Comparison of ENCODE assay signal across 21 mouse cellular contexts in the genomic region with DNA sequence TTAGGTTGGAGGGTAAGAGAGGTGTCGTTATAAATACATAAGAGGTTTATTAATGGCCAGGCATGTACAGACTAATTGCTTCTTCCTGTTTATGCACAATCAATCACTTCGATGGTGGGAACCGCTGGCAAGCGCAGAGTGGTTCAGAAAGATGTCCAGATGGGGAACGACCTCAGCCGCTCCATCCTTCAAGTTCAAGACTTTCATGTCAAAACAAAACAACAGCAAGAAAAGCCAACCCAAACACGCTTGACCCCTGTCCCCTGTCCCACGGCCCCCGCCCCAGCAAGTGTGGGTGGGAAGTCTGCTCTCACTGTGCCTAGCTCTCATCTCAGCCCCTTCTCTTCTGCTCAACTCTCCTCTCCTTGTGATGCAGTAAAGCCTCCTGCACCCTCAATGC. TPM values are rescaled to one million over a fixed set of nuclear protein-coding genes. Genes with fewer than 3 reads are reported as not detected.
DNase-seq lines count a peak whose midpoint lies in the region; TF ChIP-seq lines count a peak whose summit lies in the region.
"Had no signal": no experiment of that assay in that cellular context is flagged by ENCODE, and none has a peak within 500 bp of the region (broad histone marks: within the 10 kb centered on the region; RNA-seq: fewer than 3 reads in every experiment).

No protein-coding gene starts in this region.

- peaks cover 10% of the 10 kb centered on the region for H3K9me3 ChIP-seq in CH12.LX (replicated peaks; ENCODE audit: low read length)
- H3K9me3 ChIP-seq in limb, embryonic 10.5 days (replicated peaks): no peaks in the 10 kb centered on the region
- H3K9me3 ChIP-seq: embryonic facial prominence, embryonic 15.5 days; forebrain, embryonic 10.5 days; heart, embryonic 12.5 days had no signal

- H3K36me3 ChIP-seq in CH12.LX (replicated peaks in 1 of 2; ENCODE audit: control insufficient read depth in 1 of 2, insufficient read depth in 1 of 2, low read length in 1 of 2): no peaks in the 10 kb centered on the region
- H3K36me3 ChIP-seq in limb, embryonic 10.5 days: no peaks in the 10 kb centered on the region
- H3K36me3 ChIP-seq: embryonic facial prominence, embryonic 15.5 days; forebrain, embryonic 10.5 days; G1E; heart, embryonic 12.5 days had no signal

- peak; percentile 44 to 60 for DNase-seq in kidney, postnatal 4 days
- DNase-seq in kidney, adult 18-20 months: no peak
- peak; percentile 49 for DNase-seq in lung, postnatal 10 days
- DNase-seq in lung, adult 18-20 months: no peak
- no peak for DNase-seq in CH12.LX (ENCODE audit: extremely low read depth)
- no peak for DNase-seq in limb, embryonic 10.5 days (ENCODE audit: low spot score)
- DNase-seq: adrenal gland, adult 8-10 months; cerebellum, adult 2 months; cerebellum, postnatal 14 days; embryo, embryonic 11 days; gastrocnemius, adult 2 months; gastrocnemius, postnatal 25 days had no signal

- in situ Hi-C loops in CH12.LX (cut with MboI; ENCODE audit: low pct_ligation_motif_present, low pct_unique_long_range_greater_than_20kb, low sequenced_read_pairs): no loop called here

- peak overlapping the region; percentile 49; the same call in 1 of the 2 replicates for H3K4me2 ChIP-seq in CH12.LX (ENCODE audit: insufficient read depth, low read depth, poor library complexity, severe bottlenecking)
- H3K4me2 ChIP-seq: embryonic facial prominence, embryonic 15.5 days; heart, embryonic 12.5 days had no signal

- no peak for TF ChIP-seq POLR2A in CH12.LX (IDR thresholded peaks at IDR 0.05; ENCODE audit: low read depth, low read length)

- H3K27me3 ChIP-seq in CH12.LX (replicated peaks): peaks cover 87% of the 10 kb centered on the region
- peaks cover 89% of the 10 kb centered on the region for H3K27me3 ChIP-seq in limb, embryonic 10.5 days (ENCODE audit: low read depth, poor library complexity, severe bottlenecking)

- H3K4me3 ChIP-seq in CH12.LX (replicated peaks in 1 of 3; ENCODE audit: low read depth in 2 of 3, low read length in 2 of 3, poor library complexity in 1 of 3): no peak overlapping the region
- no peak overlapping the region for H3K4me3 ChIP-seq in limb, embryonic 10.5 days
- H3K4me3 ChIP-seq: embryonic facial prominence, embryonic 15.5 days; erythroblast, embryonic 14.5 days; forebrain, embryonic 10.5 days; gastrocnemius, adult 2 months; heart, embryonic 12.5 days had no signal

- no peak overlapping the region for H3K27ac ChIP-seq in CH12.LX (ENCODE audit: insufficient read depth, low read depth)
- peak overlapping the region; percentile 42; the same call in 1 of the 2 replicates for H3K27ac ChIP-seq in limb, embryonic 10.5 days
- H3K27ac ChIP-seq: embryonic facial prominence, embryonic 15.5 days; forebrain, embryonic 10.5 days; gastrocnemius, adult 2 months had no signal

- no peak overlapping the region for H3K9ac ChIP-seq in CH12.LX (ENCODE audit: insufficient read depth, low read depth)
- H3K9ac ChIP-seq: embryonic facial prominence, embryonic 15.5 days; heart, embryonic 12.5 days had no signal

- H3K79me2 ChIP-seq in CH12.LX (replicated peaks; ENCODE audit: control insufficient read depth, extremely low read depth, insufficient read depth, poor library complexity, severe bottlenecking): no peaks in the 10 kb centered on the region

- no peak for TF ChIP-seq RAD21 in CH12.LX (IDR thresholded peaks at IDR 0.05; ENCODE audit: low read depth, low read length)

- no peak for TF ChIP-seq CTCF in CH12.LX (conservative IDR thresholded peaks at IDR 0.05 in 1 of 2, IDR thresholded peaks at IDR 0.05 in 1 of 2; ENCODE audit: low read depth in 2 of 2, low read length in 2 of 2)

- TF ChIP-seq EP300 in CH12.LX (IDR thresholded peaks at IDR 0.05; ENCODE audit: low read length): no peak

- WGBS in limb, embryonic 10.5 days: 55% methylated on average over 9 of the region's 9 CpGs

- dilution Hi-C loops in CH12.LX (cut with MboI; ENCODE audit: extremely low pct_ligation_motif_present, extremely low pct_unique_long_range_greater_than_20kb, low sequenced_read_pairs): no loop called here

- H3K4me1 ChIP-seq in CH12.LX (ENCODE audit: control insufficient read depth in 1 of 2, insufficient read depth in 2 of 2): peaks cover 15 to 16% of the 10 kb centered on the region in 2 experiments
- peaks cover 65% of the 10 kb centered on the region for H3K4me1 ChIP-seq in limb, embryonic 10.5 days

TF ChIP-seq in CH12.LX, 34 proteins besides CTCF, POLR2A, EP300 and RAD21:
- no peak for TF ChIP-seq ELF1 (IDR thresholded peaks at IDR 0.05; ENCODE audit: low read depth, low read length)
- TF ChIP-seq ZC3H11A (IDR thresholded peaks at IDR 0.05; ENCODE audit: low read depth, low read length): no peak
- no peak for TF ChIP-seq ZMIZ1 (IDR thresholded peaks at IDR 0.05; ENCODE audit: low read depth, low read length)
- TF ChIP-seq KAT2A (IDR thresholded peaks at IDR 0.05; ENCODE audit: insufficient replicate concordance, low read length): no peak
- TF ChIP-seq JUN (IDR thresholded peaks at IDR 0.05; ENCODE audit: insufficient read depth, low read depth, low read length): no peak
- TF ChIP-seq ZNF384 (IDR thresholded peaks at IDR 0.05; ENCODE audit: low read depth, low read length): no peak
- TF ChIP-seq USF1 (IDR thresholded peaks at IDR 0.05; ENCODE audit: low read depth, low read length): no peak
- no peak for TF ChIP-seq IRF4 (IDR thresholded peaks at IDR 0.05; ENCODE audit: low read depth, low read length)
- TF ChIP-seq MAZ (IDR thresholded peaks at IDR 0.05; ENCODE audit: low read depth, low read length): no peak
- TF ChIP-seq MEF2A (IDR thresholded peaks at IDR 0.05; ENCODE audit: borderline replicate concordance, low read depth, low read length): no peak
- no peak for TF ChIP-seq TCF12 (IDR thresholded peaks at IDR 0.05; ENCODE audit: low read depth, low read length)
- no peak for TF ChIP-seq GABPA (IDR thresholded peaks at IDR 0.05; ENCODE audit: insufficient replicate concordance, low read depth, low read length)

RNA-seq across cellular contexts. Expression of gene Epha8, which starts 4.0 kb away (rescaled TPM):
- not detected in 2 replicates for total RNA-seq in CH12.LX (2012; rRNA removed)
- not detected in 2 replicates for total RNA-seq in CH12.LX (2014; rRNA removed)
- not detected in 2 replicates for polyA plus RNA-seq in CH12.LX (2012; ENCODE audit: insufficient read length, low read depth)
- 0.29 and 0.55 TPM in 2 replicates for polyA plus RNA-seq in limb, embryonic 10.5 days (2016; fragmentation: Nextera tagmentation; extraction: Ambion mirVana)
- total RNA-seq: common myeloid progenitor, adult 5-6 weeks; gastrocnemius, adult 2 months; gastrocnemius, postnatal 25 days; granulocyte monocyte progenitor cell, adult 5-6 weeks; heart, postnatal 25 days had no signal
- polyA plus RNA-seq: G1E; heart, embryonic 16.5 days had no signal

Comparison
In these comparisons a context has a peak if more than half of its experiments do, and no peak if none do; other contexts are left out.
1. DNase-seq: peak in kidney, postnatal 4 days (2 of 2) and lung, postnatal 10 days (single experiment); none in kidney, adult 18-20 months (single experiment), lung, adult 18-20 months (0 of 2), CH12.LX (single experiment) and limb, embryonic 10.5 days (single experiment).